Mouse (Mus musculus) ovary, postnatal 10 days (tissue): ENCODE results near the gene Tes.

Experiments used
- DNase-seq: peaks from one replicate; pipeline ENCODE4 v3.0.0; 2022; ENCODE audit warnings: low spot score

The Tes gene

GRCm38 (mm10) chr6:17079304-17079703 is 14.4 kb downstream of the Tes start:
- DNase-seq = no peak

- DNase-seq = no peak
Measured at GRCm38 (mm10) chr6:17079826-17080225, 14.9 kb downstream of the Tes start.

GRCm38 (mm10) chr6:17082238-17082637 is 17.3 kb downstream of the Tes start:
- no peak for DNase-seq

- no peak for DNase-seq
Measured at GRCm38 (mm10) chr6:17082800-17083199, 17.9 kb downstream of the Tes start.

GRCm38 (mm10) chr6:17087485-17087884 is 22.5 kb downstream of the Tes start:
- DNase-seq = peak; percentile 61

- no peak for DNase-seq
Measured at GRCm38 (mm10) chr6:17097301-17097700, 32.4 kb downstream of the Tes start.

GRCm38 (mm10) chr6:17098559-17098958 is 33.6 kb downstream of the Tes start:
- DNase-seq = no peak

- DNase-seq = no peak
Measured at GRCm38 (mm10) chr6:17099477-17100130, 34.7 kb downstream of the Tes start.

- no peak for DNase-seq
Measured at GRCm38 (mm10) chr6:17105714-17106113, 40.8 kb downstream of the Tes start.

- DNase-seq = no peak
Measured at GRCm38 (mm10) chr6:17106493-17106892, 41.5 kb downstream of the Tes start.

- DNase-seq = no peak
Measured at GRCm38 (mm10) chr6:17109204-17109603, 44.3 kb downstream of the Tes start.

- DNase-seq = no peak
Measured at GRCm38 (mm10) chr6:17110564-17111100, 45.7 kb downstream of the Tes start.

- DNase-seq = no peak
Measured at GRCm38 (mm10) chr6:17112081-17112480, 47.1 kb downstream of the Tes start.

GRCm38 (mm10) chr6:17112990-17113389 is 48.0 kb downstream of the Tes start:
- no peak for DNase-seq

- DNase-seq = no peak
Measured at GRCm38 (mm10) chr6:17114588-17114987, 49.6 kb downstream of the Tes start.

- no peak for DNase-seq
Measured at GRCm38 (mm10) chr6:17115046-17115790, 50.3 kb downstream of the Tes start.

GRCm38 (mm10) chr6:17119521-17120232 is 54.7 kb downstream of the Tes start:
- no peak for DNase-seq

- DNase-seq = no peak
Measured at GRCm38 (mm10) chr6:17140021-17140420, 75.1 kb downstream of the Tes start.

- no peak for DNase-seq
Measured at GRCm38 (mm10) chr6:17142577-17143359, 77.8 kb downstream of the Tes start.

GRCm38 (mm10) chr6:17151071-17151715 is 86.2 kb downstream of the Tes start:
- DNase-seq = no peak

- no peak for DNase-seq
Measured at GRCm38 (mm10) chr6:17152551-17152950, 87.6 kb downstream of the Tes start.
